Mouse (Mus musculus) olfactory bulb, adult 2 months (tissue): ENCODE measurements at regions not wholly inside any gene's neighbourhood (a gene's known extent, or its start where the extent isn't known, plus 50 kb on each side); places are given as distances from the start of the nearest gene placed in this dataset.

Source experiments
- H3K27ac ChIP-seq: fragments of 200-500 bp; 2 replicates; pipeline ENCODE4 v1.5.1; 2012; ENCODE audit warnings: low read depth, low read length; ENCODE audit not compliant: insufficient read depth
- H3K4me1 ChIP-seq: fragments of 200-500 bp; 2 replicates; pipeline ENCODE4 v1.6.1; 2012; ENCODE audit warnings: low read length; ENCODE audit not compliant: control insufficient read depth, insufficient read depth
- H3K4me3 ChIP-seq: fragments of 200-500 bp; 2 replicates; pipeline ENCODE4 v1.5.1; 2012; ENCODE audit warnings: mild to moderate bottlenecking, low read depth, low read length, moderate library complexity; ENCODE audit not compliant: insufficient read depth
- CTCF ChIP-seq: fragments of 200-500 bp; IDR thresholded peaks from 2 replicates; pipeline ENCODE4 v1.5.1; 2012; ENCODE audit warnings: low read depth, mild to moderate bottlenecking, low read length, moderate library complexity; ENCODE audit not compliant: insufficient read depth
- POLR2A ChIP-seq: fragments of 200-500 bp; IDR thresholded peaks from 2 replicates; pipeline ENCODE4 v1.6.1; 2012; ENCODE audit warnings: mild to moderate bottlenecking, low read depth, low read length, moderate library complexity; ENCODE audit not compliant: insufficient read depth
- WGBS: fragments of 180-500 bp; shearing (Covaris S2); methylation state at CpG from one replicate; pipeline ENCODE4 v1.1.7; 2018; 5-methylcytosine and 5-hydroxymethylcytosine counted together

DNA sequence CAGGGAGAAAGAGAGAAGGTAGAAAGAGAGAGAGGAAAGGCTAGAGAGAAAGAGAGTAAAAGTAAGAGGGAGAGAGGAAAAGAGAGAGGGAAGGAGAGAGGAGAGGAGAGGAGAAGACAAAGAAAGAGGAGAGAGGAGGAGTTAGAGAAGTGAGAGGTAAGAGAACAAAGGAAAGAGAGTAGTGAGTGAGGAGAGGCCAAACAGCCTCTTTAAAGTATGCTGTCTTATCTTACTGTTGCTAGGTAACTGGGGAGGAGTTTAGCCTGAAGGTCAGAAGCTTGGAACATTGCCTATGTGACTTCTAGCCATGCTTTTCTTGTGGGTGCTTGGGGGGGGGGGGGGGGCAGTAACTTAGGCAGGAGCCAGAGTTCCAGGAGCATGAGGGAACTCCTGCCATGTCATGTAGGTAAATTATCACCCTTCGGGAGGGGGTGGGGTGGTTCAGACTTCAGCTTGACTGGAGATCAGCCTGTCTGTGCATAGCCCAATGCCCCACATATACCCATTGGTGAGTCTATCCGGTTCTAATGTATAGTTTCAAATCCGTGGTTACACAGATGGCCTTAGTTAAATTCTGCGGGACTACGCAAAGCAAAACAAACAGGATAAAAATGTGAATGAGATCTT is 388.5 kb upstream of the Cdh11 start:
- Histone ChIP-seq H3K27ac (no peak overlapping the region), H3K4me3 (no peak overlapping the region), H3K4me1 (no peaks in the 10 kb centered on the region)
- no peak for TF ChIP-seq POLR2A
- TF ChIP-seq CTCF, result no peak
- 94% methylated on average over 5 of the region's 5 CpGs for WGBS

DNA sequence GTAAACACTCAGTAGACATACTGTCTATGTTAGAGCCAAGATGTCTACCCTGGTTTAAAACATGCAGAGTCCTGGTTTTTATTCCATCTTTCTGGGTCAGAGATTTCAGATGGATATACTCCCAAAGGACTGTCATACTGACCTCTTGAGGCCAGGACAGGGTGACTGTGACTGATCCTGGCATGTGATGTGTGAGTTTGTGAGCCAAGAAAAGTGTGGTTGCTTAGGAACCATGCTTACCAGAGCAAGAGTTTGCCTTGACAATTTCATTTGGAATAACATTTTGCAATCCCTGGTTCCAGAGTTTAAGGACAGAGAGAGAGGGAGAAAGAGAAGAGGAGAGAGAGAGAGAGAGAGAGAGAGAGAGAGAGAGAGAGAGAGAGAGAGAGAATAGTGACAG is 395.2 kb upstream of the Cdh11 start:
- H3K27ac ChIP-seq, result no peak overlapping the region
- no peaks in the 10 kb centered on the region for H3K4me1 ChIP-seq
- H3K4me3 ChIP-seq, result no peak overlapping the region
- TF ChIP-seq CTCF, result no peak
- TF ChIP-seq POLR2A, result no peak

- 81% methylated on average over 8 of the region's 8 CpGs for WGBS
- Histone ChIP-seq H3K4me3 (no peak overlapping the region), H3K27ac (no peak overlapping the region), H3K4me1 (no peaks in the 10 kb centered on the region)
- TF ChIP-seq CTCF (no peak), POLR2A (no peak)
Observed at GRCm38 (mm10) chr8:103188720-103189498, 403.5 kb upstream of the Cdh11 start.

GRCm38 (mm10) chr8:103198251-103198650 is 412.8 kb upstream of the Cdh11 start:
- no peak for TF ChIP-seq POLR2A
- TF ChIP-seq CTCF, result no peak
- H3K4me3 ChIP-seq, result no peak overlapping the region
- H3K4me1 ChIP-seq, result no peaks in the 10 kb centered on the region
- 83% methylated on average over 3 of the region's 3 CpGs for WGBS
- no peak overlapping the region for H3K27ac ChIP-seq

- WGBS, result 81% methylated on average over 11 of the region's 11 CpGs
- Histone ChIP-seq H3K4me3 (no peak overlapping the region), H3K4me1 (no peaks in the 10 kb centered on the region), H3K27ac (no peak overlapping the region)
- TF ChIP-seq CTCF (no peak), POLR2A (no peak)
Observed at GRCm38 (mm10) chr8:103199696-103200615, 414.5 kb upstream of the Cdh11 start.

- whole genome bisulfite sequencing, result 88% methylated on average over 1 of the region's 1 CpGs
- TF ChIP-seq POLR2A, result no peak
- TF ChIP-seq CTCF, result no peak
Observed at GRCm38 (mm10) chr8:103203710-103204109, 418.3 kb upstream of the Cdh11 start.

DNA sequence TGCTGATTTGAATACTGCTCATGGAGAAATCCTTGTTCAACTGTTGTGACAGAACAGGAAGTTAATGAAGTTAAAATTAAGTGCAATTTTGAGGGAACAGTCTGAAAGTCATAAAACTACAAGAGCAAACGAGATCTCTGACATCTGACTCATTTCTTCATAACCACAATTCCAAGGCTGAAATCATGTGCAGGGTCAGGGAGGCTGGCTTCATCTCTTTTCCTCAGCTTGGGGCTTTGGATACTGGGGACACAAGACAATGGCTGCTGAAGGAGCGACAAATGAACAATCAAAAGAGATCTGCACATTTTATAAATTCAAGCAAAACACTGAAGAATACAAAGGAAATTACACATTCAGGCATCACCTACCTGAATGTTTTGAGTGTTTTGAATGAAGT is 429.2 kb upstream of the Cdh11 start:
- Histone ChIP-seq H3K4me1 (no peaks in the 10 kb centered on the region), H3K4me3 (no peak overlapping the region), H3K27ac (no peak overlapping the region)
- WGBS, result 67% methylated on average over 2 of the region's 2 CpGs
- no peak for TF ChIP-seq CTCF
- no peak for TF ChIP-seq POLR2A

More at GRCm38 (mm10) chr8:103203710-103204109, 418.3 kb upstream of the Cdh11 start:
- Histone ChIP-seq H3K27ac (no peak overlapping the region), H3K4me3 (no peak overlapping the region), H3K4me1 (no peaks in the 10 kb centered on the region)

DNA sequence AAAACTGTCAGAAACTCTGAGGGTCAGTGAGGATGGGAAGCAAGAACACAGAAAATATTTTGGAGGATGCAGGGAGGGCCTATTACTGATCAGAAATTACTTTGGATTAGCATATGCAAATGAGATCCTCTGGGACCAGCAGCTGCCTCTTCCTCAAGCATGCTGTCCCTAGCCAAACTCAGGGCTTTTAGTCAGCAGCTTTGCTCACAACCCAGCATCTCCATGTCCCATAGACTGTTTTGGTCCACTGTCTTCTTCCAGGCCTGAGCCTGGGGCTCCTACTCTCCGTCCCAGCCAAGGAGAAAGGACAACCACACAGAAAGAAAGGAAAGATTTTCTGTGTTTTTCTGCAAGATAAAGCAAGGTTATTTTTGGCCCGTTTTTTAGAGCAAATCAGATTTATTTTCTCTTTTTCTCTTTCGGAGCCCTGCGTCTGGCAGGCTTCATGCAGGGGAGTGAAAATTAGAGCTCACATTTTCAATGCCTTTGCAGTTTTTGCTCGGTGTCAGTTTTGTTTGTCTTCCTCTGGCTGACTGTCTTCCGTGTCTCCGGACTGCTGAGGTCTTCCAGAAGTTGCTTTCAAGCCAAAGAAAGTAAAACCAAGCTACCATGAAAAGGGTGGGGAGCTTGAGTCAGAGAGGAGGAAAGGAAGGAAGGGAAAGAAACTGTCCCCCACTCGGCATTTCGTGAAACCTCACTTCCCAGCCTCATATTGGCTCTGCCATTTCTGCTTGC is 445.5 kb upstream of the Cdh11 start:
- no peak for TF ChIP-seq POLR2A
- no peak for TF ChIP-seq CTCF
- no peak overlapping the region for H3K4me3 ChIP-seq
- H3K4me1 ChIP-seq, result no peaks in the 10 kb centered on the region
- WGBS, result 60% methylated on average over 9 of the region's 9 CpGs
- H3K27ac ChIP-seq, result no peak overlapping the region
